Mouse (Mus musculus) ES-E14 (cell line): ENCODE data around the gene Prn. TPM values are rescaled to one million over a fixed set of nuclear protein-coding genes. Genes with fewer than 3 reads are reported as not detected.

Source experiments
- DNase-seq: peaks from one replicate; pipeline ENCODE4 v3.0.0-alpha.2; 2013; ENCODE audit warnings: low read depth, low spot score
- H3K27ac ChIP-seq: 2 replicates; pipeline ENCODE4 v1.5.1; 2012; ENCODE audit warnings: low read depth, mild to moderate bottlenecking, low read length, moderate library complexity, mixed read lengths; ENCODE audit not compliant: poor library complexity, insufficient read depth, severe bottlenecking
- H3K36me3 ChIP-seq: 2 replicates; pipeline ENCODE4 v1.6.1; 2012; ENCODE audit warnings: mild to moderate bottlenecking, low read length, moderate library complexity, mixed read lengths; ENCODE audit not compliant: control insufficient read depth, poor library complexity, insufficient read depth, severe bottlenecking
- H3K4me1 ChIP-seq, 2 experiments: fragments of 150-350 bp in 1 of 2; sonication (generic) in 1 of 2; 2 replicates each; pipeline ENCODE4 v1.6.1; 2012; ENCODE audit warnings: low read length in 2 of 2, mild to moderate bottlenecking in 1 of 2, mixed read lengths in 1 of 2; ENCODE audit not compliant: control insufficient read depth in 2 of 2, insufficient read depth in 2 of 2, poor library complexity in 1 of 2
- H3K4me3 ChIP-seq, 2 experiments: fragments of 150-350 bp in 1 of 2; sonication (generic) in 1 of 2; 2 replicates each; pipeline ENCODE4 v1.5.1; 2012; ENCODE audit warnings: low read length in 2 of 2, low read depth in 1 of 2, mild to moderate bottlenecking in 1 of 2, mixed read lengths in 1 of 2; ENCODE audit not compliant: insufficient read depth in 1 of 2, poor library complexity in 1 of 2, severe bottlenecking in 1 of 2
- H3K9ac ChIP-seq: 2 replicates; pipeline ENCODE4 v1.6.1; 2012; ENCODE audit warnings: low read depth, mild to moderate bottlenecking, low read length, mixed read lengths; ENCODE audit not compliant: poor library complexity, insufficient read depth, severe bottlenecking
- H3K9me3 ChIP-seq: fragments of 150-350 bp; sonication (generic); 2 replicates; pipeline ENCODE4 v1.6.1; 2012; ENCODE audit warnings: low read depth, mild to moderate bottlenecking, low read length; ENCODE audit not compliant: control insufficient read depth, insufficient read depth
- CHD2 ChIP-seq: IDR thresholded peaks from 2 replicates; pipeline ENCODE4 v1.6.1; 2014; ENCODE audit warnings: mild to moderate bottlenecking, low read depth, low read length, inconsistent platforms
- HCFC1 ChIP-seq: IDR thresholded peaks from 2 replicates; pipeline ENCODE4 v1.6.1; 2012; ENCODE audit warnings: low read length, inconsistent platforms, borderline replicate concordance; ENCODE audit not compliant: insufficient read depth
- MAFK ChIP-seq: IDR thresholded peaks from 2 replicates; pipeline ENCODE4 v1.6.1; 2014; ENCODE audit warnings: mild to moderate bottlenecking, low read depth, low read length, inconsistent platforms; ENCODE audit not compliant: insufficient read depth
- ZC3H11A ChIP-seq: IDR thresholded peaks from 2 replicates; pipeline ENCODE4 v1.6.1; 2012; ENCODE audit warnings: low read depth, mild to moderate bottlenecking, inconsistent platforms, low read length, borderline replicate concordance
- ZNF384 ChIP-seq: IDR thresholded peaks from 2 replicates; pipeline ENCODE4 v1.6.1; 2012; ENCODE audit warnings: low read depth, low read length, inconsistent platforms
- in situ Hi-C, 2 experiments: fragments of 600-800 bp; cut with MboI; formaldehyde crosslinking; loops; one replicate each; pipeline ENCODE4 v1.15.1; 2025; ENCODE audit warnings: low sequenced_read_pairs in 2 of 2, inconsistent platforms in 1 of 2; ENCODE audit not compliant: unreplicated experiment in 2 of 2
- total RNA-seq: library from RNA; depleted of rRNA; stranded (reverse); fragments of 300-350 nt; gene quantifications from 2 replicates; pipeline ENCODE4 v1.2.3, GENCODE M21; 2012; rRNA removed

Gene Prn
- not detected in 2 replicates for total RNA-seq

- Histone ChIP-seq H3K36me3 (no peaks in the 10 kb centered on the region; the same call in 1 of the 2 replicates), H3K4me3 (peak within 1 kb of the TSS; percentile 72 to 81), H3K4me1 (peaks cover 0 to 4% of the 10 kb centered on the region in 2 experiments; a peak in 1 of 4 replicates), H3K27ac (no peak within 1 kb of the TSS), H3K9me3 (peaks cover 2% of the 10 kb centered on the region; the same call in 1 of the 2 replicates), H3K9ac (peak within 1 kb of the TSS; percentile 78)
- no peak for TF ChIP-seq MAFK
- no peak for TF ChIP-seq ZC3H11A
- no peak for TF ChIP-seq HCFC1
- no peak for TF ChIP-seq CHD2
- TF ChIP-seq ZNF384, result no peak
- DNase-seq, result peak; percentile 79
- in situ Hi-C loops, result no loop called here
Measured at GRCm38 (mm10) chr2:131909683-131910572, at the start of gene Prn, which contains the start of gene Prnp. TSS of gene Prn (plus strand) at chr2:131909957. TSS of gene Prnp (plus strand) at chr2:131909928.

GRCm38 (mm10) chr2:131862617-131863275 lies 47.0 kb upstream of the Prn start:
- H3K4me3 ChIP-seq, result no peak overlapping the region
- DNase-seq, result no peak
- no peak overlapping the region for H3K27ac ChIP-seq
- no peaks in the 10 kb centered on the region for H3K9me3 ChIP-seq
- in situ Hi-C loops, result no loop called here
- H3K4me1 ChIP-seq, result 0 out of 4 replicates have a peak, but pooled peaks cover 0 to 3% of the 10 kb centered on the region in 2 experiments
- H3K9ac ChIP-seq, result no peak overlapping the region
- H3K36me3 ChIP-seq, result no peaks in the 10 kb centered on the region
- TF ChIP-seq ZNF384, result no peak
- TF ChIP-seq ZC3H11A, result no peak
- TF ChIP-seq CHD2, result no peak
- no peak for TF ChIP-seq MAFK
- TF ChIP-seq HCFC1, result no peak

- no peak for DNase-seq
- no peaks in the 10 kb centered on the region for H3K36me3 ChIP-seq
- H3K9ac ChIP-seq, result no peak overlapping the region
- no peak overlapping the region for H3K4me3 ChIP-seq
- TF ChIP-seq CHD2 (no peak), MAFK (no peak), ZC3H11A (no peak), ZNF384 (no peak), HCFC1 (no peak)
- in situ Hi-C loops, result no loop called here
- H3K4me1 ChIP-seq, result 0 out of 4 replicates have a peak, but pooled peaks cover 3 to 4% of the 10 kb centered on the region in 2 experiments
- H3K27ac ChIP-seq, result no peak overlapping the region
- H3K9me3 ChIP-seq, result no peaks in the 10 kb centered on the region
Measured at GRCm38 (mm10) chr2:131863472-131863871, 46.3 kb upstream of the Prn start.

- H3K9me3 ChIP-seq, result no peaks in the 10 kb centered on the region
- H3K4me1 ChIP-seq, result 0 out of 4 replicates have a peak, but pooled peaks cover 3 to 4% of the 10 kb centered on the region in 2 experiments
- no peak overlapping the region for H3K27ac ChIP-seq
- no peak for DNase-seq
- in situ Hi-C loops, result no loop called here
- H3K36me3 ChIP-seq, result no peaks in the 10 kb centered on the region
- no peak for TF ChIP-seq CHD2
- no peak for TF ChIP-seq ZNF384
- no peak for TF ChIP-seq HCFC1
- TF ChIP-seq ZC3H11A, result no peak
- TF ChIP-seq MAFK, result no peak
- no peak overlapping the region for H3K4me3 ChIP-seq
- H3K9ac ChIP-seq, result no peak overlapping the region
Measured at GRCm38 (mm10) chr2:131864262-131864796, 45.4 kb upstream of the Prn start.
